Mouse (Mus musculus): Measurements from ENCODE around the gene Kmt2d. TPM values are rescaled to one million over a fixed set of nuclear protein-coding genes. Genes with fewer than 3 reads are reported as not detected.
"Not testable (repeated sequence)": the region's sequence is repeated elsewhere in the genome, so short reads cannot be mapped to it uniquely, and the experiment has no call there.

The Kmt2d gene
- 9.4 and 15.6 TPM in 2 replicates for polyA plus RNA-seq (2015; fragmentation: Nextera tagmentation; extraction: Ambion mirVana)

DNA sequence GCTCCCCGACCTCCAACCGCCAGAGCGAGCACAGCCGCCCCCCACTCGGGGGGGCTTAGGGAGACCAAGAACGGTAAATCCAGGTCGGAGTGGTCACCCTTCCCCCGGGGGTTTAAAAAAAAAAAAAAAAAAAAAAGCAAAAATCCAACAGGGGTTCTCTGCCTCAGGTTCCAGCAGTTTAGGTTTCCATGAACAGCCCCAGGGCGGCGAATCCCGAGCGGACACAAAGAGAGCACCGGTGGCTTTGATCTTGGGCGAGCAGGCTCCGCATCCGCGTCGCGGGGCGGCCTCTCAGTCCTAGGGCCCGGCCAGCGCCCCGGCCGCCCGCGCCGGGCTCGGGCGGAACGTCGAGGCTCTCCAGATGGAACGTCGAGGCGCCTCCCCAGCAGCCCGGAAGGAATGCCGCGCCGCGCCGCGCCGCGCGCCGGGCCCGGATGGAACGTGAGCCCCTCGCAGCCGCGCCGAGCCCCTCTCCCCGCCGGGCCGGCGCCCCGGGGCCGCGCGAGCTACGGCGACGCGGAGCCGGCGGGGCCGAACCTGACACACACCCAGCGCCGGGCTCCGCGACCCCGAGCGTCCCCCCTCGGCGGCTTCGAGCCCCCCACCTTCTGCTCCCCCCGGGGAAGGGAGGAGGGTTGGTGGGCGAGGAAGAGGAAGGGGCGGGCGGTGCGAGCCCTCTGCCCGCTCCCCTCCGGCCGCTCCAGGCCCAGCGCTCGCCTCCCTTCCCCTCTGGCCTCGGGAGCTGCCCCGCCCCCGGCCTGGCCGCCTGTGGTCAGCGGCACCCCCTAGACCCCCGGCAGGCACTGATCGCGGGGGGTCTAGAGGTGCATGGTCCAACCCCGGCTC lies at the start of gene Kmt2d:
TSS of gene Kmt2d (minus strand) at position 135 of the 846 bp plus-strand sequence.
- peak; percentile 56 for DNase-seq (ENCODE audit: low spot score)

DNA sequence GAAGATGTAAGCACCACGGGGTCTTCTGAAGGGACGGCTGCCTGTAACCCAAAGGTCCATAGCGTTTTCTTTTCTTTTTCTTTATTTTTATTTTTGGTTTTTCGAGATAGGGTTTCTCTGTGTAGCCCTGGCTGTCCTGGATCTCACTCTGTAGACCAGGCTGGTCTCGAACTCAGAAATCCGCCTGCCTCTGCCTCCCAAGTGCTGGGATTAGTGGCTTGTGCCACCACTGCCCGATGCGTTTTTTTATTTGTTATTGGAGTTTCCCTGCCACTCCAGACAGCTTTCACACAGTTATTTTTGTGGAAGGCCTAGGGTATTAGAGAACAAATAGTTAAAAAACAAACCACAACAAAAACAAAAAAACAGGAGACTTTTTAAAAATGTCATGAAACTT lies 47.5 kb upstream of the Kmt2d start:
- DNase-seq (ENCODE audit: low spot score): not testable (repeated sequence)

DNA sequence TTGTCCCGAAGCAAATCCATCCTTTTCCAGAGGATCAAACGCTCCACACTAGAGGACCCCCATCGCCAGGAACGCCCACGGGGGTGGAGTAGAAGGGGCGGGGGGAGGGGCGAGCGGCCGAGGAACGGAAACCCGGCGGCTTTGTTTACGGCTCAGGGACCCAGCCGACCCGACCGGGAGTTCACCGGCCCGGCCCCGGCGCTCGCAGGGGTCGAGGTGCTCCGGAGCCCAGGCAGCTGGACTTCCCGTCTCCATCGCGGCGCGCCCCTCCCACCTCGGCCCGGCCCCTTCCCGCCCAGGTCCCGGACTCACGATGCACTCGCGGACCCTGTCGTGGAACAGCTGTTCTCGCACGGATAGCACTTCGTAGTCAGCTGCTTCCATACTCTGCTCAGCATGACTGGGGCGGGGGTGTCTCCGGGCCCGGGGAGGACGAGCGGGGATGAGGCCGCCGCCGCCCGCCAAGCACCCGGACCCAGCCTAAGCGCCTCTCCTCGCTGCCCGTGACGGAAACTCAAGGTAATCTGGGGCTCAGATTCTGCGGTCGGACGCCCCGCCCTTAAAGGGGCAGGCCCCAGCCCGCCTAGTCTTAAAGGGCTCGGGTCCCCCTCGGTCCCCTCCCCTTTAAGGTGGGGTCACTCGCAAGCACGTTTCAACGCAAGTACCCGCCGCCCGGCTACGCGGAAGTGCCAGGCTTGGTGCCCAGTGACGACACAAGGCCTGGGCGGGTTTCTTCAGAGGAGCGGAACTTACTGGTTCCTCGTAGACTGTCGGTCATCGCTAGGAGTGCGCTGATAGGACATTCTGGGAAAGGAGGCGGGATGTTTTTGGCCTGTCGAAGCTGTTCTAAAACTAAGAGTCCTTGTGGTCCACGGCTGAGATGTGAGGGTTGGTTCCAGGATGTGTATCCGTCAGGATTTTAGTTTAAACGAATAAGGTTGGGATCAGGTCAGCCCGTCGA lies 46.8 kb upstream of the Kmt2d start, which contains the start of gene Lmbr1l:
TSS of gene Lmbr1l (minus strand) at position 694 of the 961 bp plus-strand sequence.
- peak; percentile 100 for DNase-seq (ENCODE audit: low spot score)

DNA sequence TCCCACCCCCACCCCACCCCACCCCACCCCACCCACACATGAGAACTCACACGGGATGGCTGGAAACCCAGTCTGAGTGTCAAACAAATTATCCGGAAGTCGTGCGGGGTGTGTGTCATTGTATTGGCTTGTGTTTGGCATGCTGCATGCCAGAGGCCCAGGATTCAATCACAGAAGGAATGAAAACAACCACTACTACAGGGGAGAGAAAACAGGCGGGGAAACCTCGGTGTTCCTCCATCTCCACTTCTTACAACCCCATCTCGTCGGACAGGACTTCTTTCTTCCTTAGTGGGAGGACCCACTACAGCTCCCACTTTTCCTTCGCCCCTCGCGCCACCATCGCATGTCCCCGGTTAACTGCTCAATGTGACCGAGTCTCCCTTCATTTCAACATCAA lies 46.1 kb upstream of the Kmt2d start:
- peak; percentile 40 for DNase-seq (ENCODE audit: low spot score)

DNA sequence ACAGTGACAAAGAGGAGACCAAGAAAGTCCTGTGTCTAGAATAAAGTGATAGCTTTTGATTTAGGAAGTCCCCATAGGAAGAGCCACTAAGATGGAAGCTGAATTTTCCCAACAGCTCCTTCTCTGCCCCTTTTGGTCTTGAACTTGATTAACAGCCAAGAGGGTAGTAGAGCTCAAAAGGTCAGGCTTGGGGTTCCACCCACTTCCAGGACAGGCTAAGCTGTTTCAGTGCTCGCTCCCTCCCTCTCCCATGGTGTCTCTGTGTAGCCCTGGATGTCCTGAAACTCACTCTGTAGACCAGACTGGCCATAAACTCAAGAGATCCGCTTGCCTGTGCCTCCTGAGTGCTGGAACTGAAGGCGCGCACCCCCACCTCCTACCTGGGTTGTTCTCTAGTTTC lies 45.0 kb upstream of the Kmt2d start:
- DNase-seq (ENCODE audit: low spot score): no peak

DNA sequence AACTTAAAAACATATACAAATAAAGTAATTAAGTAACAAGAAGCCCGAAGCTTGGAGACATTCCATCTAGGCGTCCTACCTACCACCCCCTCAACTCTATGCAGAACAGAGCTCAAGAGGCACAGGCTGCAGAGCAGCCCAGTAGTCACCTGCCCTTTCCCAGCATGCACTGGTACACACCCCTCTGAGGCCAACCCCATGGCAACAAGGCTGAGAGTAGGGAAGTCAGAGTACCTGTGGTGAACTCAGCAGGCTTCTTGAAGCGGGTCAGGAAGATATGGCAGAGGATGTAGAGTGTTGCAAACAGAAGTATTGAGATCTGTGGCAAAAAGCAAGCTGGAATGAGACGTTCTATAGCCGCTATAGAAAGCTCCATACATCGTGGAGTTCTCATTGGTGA lies 43.9 kb upstream of the Kmt2d start:
- DNase-seq (ENCODE audit: low spot score): peak; percentile 39

DNA sequence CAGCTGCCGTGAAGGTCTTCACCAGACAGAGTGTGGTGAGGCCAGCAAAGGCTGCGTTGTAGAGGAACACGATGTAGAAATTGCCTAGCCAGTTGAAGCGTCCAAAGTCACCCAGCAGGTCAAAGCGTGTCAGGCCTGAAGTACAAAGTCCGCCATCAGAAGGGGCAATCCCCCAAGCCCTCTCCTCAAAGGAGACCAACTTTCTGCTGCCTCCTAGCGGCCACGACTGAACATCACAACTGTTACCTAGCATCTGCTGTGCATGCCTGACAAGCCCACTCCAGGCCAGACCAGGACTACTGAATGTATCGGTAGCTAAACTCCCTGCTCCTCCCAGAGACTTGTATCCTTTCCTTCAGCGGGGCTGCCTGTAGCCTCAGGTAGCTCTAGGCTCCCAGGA lies 33.7 kb upstream of the Kmt2d start:
- DNase-seq (ENCODE audit: low spot score): peak; percentile 57

DNA sequence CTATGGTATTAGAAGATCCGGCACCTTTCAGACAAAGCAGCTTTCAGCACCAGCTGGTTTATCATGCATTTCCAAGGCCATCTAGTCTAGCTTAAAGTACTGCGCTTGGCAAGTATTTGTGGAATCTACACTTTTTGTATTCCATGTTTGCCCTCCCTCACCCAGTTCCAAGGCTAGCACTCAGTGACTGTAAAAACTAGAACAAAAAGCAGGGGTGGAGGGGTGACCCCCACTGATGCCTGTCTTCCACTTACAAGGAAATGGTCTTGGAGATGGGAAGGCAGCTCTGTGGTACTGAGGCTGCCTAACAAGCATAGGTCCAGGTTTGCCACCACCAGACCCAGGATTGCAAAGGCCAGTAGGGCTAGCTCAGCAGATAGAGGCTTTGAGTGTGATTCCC lies 31.6 kb upstream of the Kmt2d start:
- DNase-seq (ENCODE audit: low spot score): no peak

DNA sequence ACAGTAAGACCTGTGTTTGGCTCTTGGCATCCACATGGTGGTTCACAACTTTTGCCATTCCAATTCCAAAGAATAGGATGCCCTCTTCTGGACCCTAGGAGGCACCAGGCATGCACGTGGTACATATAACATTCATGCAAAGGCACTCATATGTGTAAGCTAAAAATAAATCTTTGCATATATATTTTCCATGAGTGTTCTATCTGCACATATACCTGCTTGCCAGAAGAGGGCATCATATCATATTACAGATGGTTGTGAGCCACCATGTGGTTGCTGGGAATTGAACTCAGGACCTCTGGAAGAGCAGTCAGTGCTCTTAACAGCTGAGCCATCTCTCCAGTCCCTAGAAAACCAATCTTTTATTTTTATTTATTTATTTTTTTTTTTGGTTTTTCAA lies 30.5 kb upstream of the Kmt2d start:
- no peak for DNase-seq (ENCODE audit: low spot score)

DNA sequence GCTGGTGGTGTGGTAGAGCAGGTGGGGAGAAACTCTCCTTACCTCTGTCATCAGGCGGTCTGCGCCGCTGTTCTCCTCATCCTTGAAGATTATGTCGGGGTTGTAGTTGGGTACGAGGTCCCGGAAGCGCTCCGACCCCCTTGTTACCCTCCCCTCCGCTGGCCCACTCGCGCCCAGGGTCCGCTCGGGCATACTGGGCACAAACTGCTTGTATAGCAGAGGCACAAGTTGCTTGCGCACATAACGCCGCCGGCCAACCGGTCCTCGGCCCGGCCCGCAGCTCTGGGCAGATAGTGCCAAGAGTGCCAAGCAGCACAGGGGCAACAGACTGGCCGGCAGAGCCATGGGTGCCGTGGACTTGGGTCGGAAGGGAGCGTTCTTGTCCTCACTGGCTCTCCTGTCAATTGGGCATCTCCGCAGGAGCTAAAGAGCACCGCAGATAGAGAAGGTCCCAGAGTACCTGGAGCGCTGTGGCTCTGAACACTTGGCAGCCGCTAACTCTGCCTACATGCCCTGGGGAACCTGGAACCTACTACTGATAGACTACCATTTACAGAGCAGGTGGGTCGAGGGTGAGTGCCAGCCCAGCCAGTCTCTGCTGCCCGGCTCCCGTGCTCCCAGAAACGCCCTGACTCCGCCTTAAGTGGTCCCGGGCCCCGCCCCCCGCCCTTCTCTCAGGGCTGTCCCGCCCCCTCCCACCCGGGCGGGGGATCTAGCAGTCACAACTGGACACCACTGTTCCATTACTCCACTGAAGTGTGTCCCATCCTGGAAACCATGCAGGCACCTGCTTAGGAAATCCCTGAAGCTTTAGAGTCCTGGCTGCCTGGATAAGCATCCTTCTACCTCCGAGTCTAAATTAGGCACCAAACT lies 27.2 kb upstream of the Kmt2d start, which contains the start of gene Dhh:
TSS of gene Dhh (minus strand) at position 613 of the 873 bp plus-strand sequence.
- DNase-seq (ENCODE audit: low spot score): no peak

DNA sequence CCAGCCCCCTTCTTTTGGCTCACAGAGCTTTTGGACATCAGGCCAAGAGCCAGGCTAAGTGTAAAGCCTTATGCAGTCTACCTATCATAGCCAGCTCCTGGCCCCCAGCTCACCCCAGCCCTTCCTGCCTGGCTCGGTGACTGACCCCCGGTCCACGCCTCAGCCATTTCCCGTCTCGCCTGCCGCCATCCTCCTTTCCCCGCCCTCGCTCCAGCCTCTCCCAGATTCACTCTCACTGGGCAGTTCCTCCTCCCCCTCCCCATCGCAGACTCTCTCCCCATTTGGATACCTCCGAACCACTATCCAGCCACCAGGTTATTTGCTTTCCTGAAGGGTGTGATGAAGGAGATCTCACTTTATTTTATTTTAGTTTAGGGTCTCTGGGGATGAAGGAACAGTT lies 26.5 kb upstream of the Kmt2d start:
- no peak for DNase-seq (ENCODE audit: low spot score)

DNA sequence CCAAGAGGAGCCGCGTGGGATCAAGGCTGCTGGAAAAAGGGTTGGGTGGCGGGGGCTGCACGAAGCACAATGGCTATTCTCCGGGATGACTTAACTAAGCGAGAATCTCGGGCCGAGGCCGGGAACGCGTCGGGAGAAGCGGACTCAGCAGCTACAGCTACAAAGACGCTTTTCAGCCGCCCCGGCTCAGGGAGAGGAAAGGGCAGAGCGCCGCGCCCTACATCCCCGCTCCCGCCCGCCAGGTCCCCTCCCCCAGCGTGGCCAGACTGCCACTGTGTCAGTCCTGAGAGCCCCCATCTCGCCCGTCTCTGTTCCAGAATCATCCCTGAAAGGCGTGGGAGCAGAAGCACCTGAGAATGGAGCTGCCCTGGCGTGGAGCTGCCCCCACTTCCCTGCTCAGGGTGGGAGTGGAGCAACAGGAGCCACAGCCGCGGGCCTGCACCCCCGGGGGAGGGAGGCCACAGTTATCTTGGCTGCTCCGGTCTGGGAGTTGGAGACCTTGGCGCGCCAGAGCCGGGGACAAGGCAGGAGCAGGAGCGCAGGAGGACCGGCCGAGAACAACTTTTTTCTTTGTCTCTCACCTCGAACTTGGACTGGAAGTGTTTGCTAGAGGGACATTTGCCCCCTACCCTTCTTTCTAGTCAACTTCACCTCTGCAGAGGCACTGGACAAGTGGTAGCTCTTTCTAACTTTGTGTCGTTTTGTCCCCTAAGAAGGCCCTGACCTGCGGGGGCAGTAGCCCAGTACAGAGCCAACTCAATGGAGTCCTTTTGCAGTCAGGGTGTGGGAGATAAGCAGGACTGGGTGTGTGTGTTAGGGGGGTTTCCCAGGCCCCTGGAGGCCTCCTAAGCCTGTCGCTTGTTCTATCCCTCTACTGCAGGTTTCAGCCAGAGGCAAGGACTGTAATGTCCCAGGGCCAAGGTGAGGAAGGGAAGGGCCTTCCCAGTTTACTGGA lies 24.9 kb upstream of the Kmt2d start:
- DNase-seq (ENCODE audit: low spot score): no peak

DNA sequence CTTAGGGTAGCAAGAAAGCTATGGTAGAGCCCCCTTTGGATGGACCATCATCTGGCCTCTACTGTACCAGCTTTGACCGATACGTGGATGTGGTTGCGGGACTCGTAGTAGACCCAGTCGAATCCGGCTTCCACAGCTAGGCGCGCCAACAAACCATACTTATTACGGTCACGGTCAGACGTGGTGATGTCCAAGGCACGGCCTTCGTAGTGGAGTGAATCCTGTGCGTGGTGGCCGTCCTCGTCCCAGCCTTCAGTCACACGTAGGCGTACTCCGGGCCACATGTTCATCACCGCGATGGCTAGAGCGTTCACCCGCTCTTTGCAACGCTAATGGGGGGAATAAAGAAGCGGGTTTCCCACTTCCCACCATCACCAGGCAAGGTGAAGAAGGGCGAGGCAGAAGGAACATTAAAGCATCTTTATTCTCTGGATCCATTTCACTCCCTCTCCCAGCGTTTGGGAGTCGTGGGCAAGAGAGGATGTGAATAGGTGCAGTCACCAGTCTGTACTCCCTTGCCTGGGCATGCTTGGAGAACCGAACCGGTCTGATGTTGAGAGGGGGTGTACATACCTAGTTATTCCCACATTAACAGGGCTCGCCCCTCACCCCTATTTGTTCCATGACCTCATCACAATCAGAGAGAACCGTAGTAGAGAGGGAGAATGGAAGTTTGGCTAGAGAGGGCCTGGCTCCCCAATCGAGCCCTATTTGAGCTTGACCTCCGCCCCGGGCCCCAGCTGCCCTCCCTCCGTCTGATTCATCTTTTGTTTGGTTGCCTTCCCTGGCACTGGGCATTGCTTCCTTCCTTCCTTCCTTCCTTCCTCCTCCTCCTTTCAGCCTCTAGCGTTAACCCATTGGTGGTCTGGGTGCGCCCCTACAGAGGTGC lies 24.0 kb upstream of the Kmt2d start:
- no peak for DNase-seq (ENCODE audit: low spot score)

DNA sequence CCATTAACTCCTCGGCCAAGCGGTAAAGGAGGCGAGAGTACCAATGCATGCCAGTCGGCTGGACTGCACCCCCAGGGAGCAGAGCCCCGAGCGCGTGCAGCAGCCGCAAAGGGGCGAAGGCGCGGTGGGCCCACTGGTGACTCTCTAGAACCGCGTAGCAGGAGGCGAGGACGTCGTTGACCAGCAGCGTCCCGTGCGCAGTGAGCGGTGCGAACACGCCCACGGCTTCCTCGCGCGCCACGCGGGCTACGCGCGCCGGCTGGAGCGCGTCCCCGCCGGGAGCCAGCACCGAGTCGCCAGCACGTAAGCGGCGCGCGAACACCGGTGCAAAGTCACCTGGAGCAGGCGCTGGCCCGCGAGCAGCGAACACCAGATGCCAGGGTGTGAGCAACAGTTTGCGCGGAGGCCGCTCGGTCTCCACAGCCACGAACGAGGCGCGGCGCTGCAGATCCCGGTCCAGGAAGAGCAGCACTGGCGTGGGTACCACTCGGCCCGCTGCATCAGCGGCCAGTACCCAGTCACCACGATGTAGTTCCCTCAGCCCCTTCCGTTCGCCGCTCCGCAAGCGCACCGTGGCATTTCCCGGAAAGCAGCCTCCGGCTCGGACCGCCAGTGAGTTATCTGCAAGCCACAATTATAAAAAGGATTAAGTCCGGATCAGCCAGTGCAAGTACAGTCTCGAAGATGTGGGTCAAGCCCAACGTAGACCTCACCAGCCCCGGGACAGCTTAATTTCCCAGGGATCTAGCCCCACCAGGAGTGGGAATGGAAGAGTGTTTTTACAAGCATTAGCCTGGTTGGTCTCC lies 23.1 kb upstream of the Kmt2d start, which contains the start of gene Rhebl1:
TSS of gene Rhebl1 (minus strand) at position 601 of the 806 bp plus-strand sequence.
- no peak for DNase-seq (ENCODE audit: low spot score)

DNA sequence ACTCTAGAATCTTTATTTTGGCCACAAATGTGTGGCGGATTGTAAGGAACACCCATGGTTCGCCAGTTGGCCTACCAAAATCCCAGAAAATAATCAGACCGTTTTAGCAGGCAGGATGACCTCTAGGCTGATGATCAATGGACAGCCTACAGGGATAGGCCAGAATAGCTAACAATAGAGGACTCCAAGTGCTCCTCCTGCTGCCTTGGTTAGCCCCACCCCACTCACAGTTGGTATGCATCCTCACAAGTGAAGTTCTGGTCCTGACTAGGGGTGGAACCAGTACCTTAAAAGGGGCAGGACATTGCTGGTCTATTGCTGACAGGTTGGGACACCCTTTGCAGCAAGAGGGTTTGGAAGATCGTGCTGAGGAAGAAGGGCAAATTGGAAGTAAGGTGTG lies 22.0 kb upstream of the Kmt2d start:
- no peak for DNase-seq (ENCODE audit: low spot score)

DNA sequence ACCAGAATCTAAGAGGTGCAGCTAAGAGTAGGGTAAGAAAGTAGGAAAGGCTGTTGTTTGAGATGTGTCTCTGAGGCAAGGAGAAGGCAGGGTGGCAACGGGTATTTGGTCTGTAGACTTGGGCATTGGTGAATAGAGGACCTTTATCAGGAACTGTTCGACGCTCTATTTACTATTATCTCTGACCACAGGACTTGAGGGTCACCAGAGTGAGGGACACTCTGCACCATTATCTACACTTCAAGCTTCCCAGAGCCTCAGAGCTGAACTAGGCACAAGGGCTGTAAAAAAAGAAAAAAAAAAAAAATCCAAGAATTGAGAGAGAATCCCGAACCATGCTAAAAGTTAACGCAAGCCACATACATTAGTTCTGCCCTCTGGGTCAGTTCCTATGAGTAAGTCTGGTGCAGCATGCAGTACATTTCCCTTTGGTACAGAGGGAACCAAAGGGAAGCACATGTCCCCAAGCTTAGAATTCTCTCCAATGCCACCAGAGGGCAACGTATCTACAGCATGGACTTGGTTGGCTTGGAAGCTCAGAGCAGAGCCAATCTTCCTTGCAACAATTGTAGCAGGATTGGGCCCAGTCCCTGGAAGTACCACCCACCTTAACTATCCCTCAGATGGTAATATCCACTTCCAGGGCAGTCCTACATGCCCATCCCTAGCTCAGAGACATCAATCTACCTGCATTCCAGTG lies 21.1 kb upstream of the Kmt2d start:
- peak; percentile 75 for DNase-seq (ENCODE audit: low spot score)

DNA sequence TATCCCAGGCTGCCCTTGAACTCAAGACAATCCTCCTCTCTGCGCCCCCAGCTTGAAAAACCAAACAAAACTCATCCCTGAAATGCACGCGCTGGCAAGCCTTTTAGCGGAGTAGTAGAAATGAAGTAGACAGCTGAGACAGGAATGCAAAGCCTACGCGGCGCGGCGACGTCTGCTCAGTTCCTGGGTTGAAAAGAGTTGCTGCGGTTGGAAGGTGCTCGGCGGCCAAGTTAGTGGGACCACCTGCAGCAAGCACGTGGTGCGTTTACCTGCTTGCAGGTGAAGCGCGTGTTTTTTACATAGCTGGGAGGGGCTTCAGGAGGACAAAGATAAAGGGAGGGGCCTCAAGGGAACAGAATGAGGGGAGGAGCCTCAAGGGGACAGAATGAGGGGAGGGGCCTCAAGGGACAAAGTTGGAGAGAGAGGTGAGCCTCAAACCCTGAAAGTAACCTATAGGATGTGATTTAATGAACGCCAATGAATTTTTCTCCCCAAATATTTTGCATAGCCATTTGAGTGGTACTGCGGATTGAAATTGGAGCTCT lies 20.3 kb upstream of the Kmt2d start:
- DNase-seq (ENCODE audit: low spot score): no peak
